Mouse (Mus musculus) cerebellum, adult 2 months (tissue): ENCODE measurements around the gene Timp3.

ENCODE experiments used
- CTCF ChIP-seq: fragments of 200-500 bp; IDR thresholded peaks from 2 replicates; pipeline ENCODE4 v1.5.1; 2011; ENCODE audit warnings: low read depth, mild to moderate bottlenecking, control low read depth, low read length, moderate library complexity, borderline replicate concordance; ENCODE audit not compliant: insufficient read depth
- POLR2A ChIP-seq: fragments of 200-500 bp; IDR thresholded peaks from 2 replicates; pipeline ENCODE4 v1.6.1; 2011; ENCODE audit warnings: low read length, control low read depth, borderline replicate concordance; ENCODE audit not compliant: insufficient read depth

DNA sequence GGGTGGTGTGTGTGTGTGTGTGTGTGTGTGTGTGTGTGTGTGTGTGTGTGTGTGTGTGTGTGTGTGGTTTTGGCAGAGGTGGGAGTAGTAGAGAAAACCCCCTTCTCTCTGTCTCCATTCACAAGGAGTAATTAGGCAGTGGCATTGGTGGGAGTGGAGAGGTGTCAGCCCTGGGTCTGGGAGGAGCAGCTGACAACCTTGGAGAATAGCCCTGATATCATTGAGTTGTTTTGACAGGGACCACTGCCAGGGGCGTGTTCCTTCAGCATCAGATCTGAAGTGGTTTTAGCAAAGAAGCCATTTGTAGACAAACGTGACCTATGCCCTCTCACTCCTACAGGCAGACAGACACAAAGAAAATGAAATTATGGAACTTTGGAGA is 3.3 kb downstream of the Timp3 start:
- TF ChIP-seq CTCF, result no peak
- no peak for TF ChIP-seq POLR2A
